Mouse (Mus musculus) brain, embryonic 14.5 days (tissue): ENCODE measurements around the gene Vav2.

Experiments
- CTCF ChIP-seq: fragments of 200-500 bp; IDR thresholded peaks from 2 replicates; pipeline ENCODE4 v1.5.1; 2012; ENCODE audit warnings: inconsistent platforms, mild to moderate bottlenecking, moderate library complexity, borderline replicate concordance; ENCODE audit not compliant: insufficient read depth, insufficient read length; ENCODE audit errors: extremely low read depth
- POLR2A ChIP-seq: fragments of 200-500 bp; IDR thresholded peaks from 2 replicates; pipeline ENCODE4 v1.6.1; 2012; ENCODE audit warnings: mild to moderate bottlenecking, inconsistent platforms, borderline replicate concordance; ENCODE audit not compliant: poor library complexity, insufficient read depth, insufficient read length, severe bottlenecking; ENCODE audit errors: extremely low read depth

DNA sequence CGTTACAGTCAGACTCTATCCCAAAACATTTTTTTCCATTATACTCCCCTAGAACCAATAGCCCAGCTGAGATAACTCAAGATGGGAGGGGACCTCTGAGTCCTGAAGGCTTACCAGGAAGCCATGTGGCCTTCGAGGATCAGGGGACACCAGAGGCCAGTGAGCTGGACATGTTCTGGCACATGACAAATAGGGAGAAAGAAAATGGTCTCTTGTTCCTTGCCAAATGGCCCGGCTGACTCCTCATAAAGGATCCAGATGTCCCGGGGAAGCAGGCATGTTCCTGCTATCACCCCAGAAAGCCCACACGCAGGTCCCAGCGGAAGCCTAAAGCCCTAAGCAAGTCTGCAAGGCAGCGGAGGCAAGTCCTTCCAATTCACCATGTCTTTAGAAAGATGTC, 3.2 kb downstream of the Vav2 start:
- TF ChIP-seq CTCF (no peak), POLR2A (no peak)
